Mouse (Mus musculus): ENCODE measurements around the gene Ephx1.
A peak's percentile ranks its signal among the peaks of the same experiment; 100 is the strongest.
"Not testable (repeated sequence)": the region's sequence is repeated elsewhere in the genome, so short reads cannot be mapped to it uniquely, and the experiment has no call there.

The Ephx1 gene

DNA sequence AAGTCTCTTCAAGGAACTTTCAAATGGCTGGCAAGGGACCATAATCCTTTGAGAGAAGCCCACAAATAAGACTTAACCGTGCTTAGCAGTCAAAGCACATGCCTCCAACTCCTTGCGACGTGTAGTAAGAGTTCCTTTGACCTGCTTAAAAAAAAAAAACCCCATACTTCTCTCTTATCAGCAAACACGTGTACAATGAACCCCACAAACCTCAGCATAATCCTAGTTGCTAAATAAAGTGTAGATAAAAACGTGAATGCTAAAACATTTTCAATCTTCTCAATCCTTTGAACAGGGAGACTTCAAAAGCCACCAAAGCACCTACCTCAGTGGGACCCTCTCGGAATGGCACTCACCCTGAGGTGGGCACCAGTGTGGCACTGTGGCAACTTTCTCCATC, 7.3 kb downstream of the Ephx1 start:
- DNase-seq (ENCODE audit: low spot score in 2 of 2), result no peak

- DNase-seq (ENCODE audit: low spot score in 2 of 2), result no peak
Observed at GRCm38 (mm10) chr1:181012416-181012815, 8.3 kb downstream of the Ephx1 start.

DNA sequence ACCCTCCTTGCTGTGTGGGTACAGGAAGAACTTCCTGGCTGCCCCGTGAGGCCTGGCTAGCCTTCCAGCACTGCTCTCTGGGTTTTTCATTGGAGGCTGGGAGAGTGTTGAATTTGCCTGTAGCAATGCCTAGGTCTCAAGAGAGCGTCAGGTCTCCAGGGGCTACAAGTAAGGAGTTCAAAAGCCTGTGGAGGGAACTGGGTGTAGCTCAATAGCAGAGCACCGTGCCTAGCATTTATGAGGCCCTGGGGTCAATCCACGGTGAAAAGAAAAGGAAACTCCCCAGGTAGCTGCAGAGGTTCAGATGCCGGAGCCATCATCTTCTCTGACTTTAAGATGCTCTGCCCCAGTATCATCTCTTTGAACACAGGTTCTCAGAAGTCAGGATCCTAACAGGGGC, 9.1 kb downstream of the Ephx1 start:
- no peak for DNase-seq (ENCODE audit: low spot score in 2 of 2)

DNA sequence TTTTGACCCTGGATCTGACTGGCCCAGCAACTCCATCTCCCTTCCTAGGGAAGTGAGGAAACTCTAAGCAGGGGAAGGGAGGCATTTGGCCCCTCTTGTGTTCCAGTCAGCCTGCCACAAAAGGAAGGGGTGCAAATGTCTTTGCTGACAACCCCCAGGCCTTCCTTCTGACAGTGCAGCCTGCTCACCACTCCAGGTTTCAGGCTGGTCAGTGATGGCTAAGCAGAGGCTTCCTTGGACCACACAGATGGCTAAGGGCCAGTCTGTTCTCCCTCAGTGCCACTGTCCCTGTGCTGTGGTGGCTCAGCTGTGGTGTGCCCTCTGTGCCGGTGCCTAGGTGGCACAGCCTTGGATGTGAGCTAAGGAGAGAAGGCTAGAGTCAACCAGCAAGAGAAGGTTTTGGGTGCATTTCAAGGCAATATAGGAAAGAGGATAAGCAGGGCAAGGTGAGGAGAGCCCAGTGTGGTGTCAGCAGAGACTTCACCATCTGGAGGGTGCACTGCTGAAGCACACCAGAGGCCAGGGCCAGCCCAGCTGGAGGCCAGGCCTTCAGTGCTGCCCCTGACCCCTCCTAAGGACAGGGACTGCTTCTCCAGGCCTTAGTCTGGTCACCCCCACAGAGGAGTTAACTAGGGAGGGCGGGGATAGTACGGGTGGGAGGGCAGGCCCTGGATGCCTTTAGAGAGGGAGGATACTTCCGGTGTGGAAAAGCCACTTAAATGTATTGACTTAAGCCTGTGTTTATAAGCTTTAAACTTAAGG, 10.4 kb downstream of the Ephx1 start:
- DNase-seq (ENCODE audit: low spot score in 2 of 2), result no peak

DNA sequence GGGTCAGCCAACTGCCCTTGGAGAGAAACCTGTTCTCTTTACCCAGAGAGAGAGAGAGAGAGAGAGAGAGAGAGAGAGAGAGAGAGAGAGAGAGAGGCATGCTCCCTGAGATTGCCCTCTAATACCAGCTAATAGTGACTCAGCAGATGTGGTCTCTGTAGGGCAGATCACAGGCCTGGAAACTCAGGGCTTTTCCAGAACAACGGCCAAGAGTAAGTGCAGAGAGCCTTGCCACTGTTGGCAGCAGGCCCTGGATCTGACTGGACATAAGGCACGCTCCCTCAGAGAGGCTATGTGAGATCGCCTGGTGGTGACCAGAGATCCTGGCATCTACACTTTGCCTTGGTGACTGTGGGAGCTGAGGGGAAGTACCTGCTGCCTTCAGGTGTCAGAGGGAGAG, 10.9 kb downstream of the Ephx1 start:
- no peak for DNase-seq (ENCODE audit: low spot score in 2 of 2)

GRCm38 (mm10) chr1:181009011-181009590, 11.6 kb downstream of the Ephx1 start:
- DNase-seq (ENCODE audit: low spot score in 2 of 2), result no peak

DNA sequence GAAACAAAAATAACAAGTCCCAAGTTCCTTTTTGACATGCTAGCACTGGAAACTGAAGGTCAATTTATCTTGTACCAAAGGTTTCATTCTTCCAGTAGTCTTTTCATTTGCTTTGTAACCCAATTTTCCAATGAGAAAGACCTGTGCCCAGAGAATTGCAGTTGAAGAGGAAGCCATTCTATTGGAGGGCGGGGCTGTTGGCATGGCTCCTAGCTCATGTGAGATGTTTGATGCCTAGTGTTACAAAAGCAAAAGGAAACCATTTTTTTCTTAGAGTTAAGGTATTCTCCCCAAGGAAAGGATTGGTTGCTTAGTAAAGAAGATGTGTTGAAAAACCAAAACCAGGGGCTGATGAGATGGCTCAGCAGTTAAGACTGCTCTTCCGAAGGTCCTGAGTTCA, 12.4 kb downstream of the Ephx1 start:
- no peak for DNase-seq (ENCODE audit: low spot score in 2 of 2)

DNA sequence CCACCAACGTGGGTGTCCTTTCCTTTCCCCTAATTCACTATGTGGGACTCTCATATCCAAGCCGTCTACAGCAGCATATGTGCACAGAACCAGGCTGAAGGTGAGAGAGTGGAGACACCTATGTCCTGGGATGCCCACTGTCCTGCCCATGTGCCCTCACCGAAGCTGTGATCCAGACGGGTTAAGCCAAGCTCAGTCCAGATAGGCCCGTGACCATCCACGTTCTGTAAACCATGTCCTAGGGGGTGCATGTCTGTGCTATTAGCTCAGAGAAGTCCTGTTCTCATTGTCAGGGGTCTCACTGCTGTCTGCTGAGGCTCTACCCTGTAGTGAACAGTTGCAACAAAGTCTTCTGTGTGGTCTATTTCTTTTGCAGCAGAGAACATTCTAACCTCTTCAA, 12.9 kb downstream of the Ephx1 start:
- DNase-seq (ENCODE audit: low spot score in 2 of 2), result no peak

DNA sequence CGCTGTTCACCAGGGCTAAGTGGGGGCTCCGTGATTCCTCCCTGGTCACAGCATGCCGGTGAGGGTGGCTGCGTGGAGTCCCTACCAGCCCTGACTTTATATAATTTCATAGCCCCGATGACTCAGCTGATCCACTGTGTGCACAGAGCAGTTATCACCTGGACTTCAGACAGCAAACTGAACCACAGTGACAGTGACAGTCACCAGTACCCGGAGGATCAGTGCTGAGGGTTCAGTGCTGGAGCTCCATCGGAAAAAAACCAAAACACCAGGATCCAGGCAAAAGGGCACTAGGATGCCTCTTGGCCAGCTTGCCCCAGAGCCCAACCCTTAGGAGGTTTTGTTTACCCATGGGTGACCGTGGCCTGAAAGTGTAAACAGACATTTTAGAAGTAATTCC, 15.4 kb downstream of the Ephx1 start:
- no peak for DNase-seq (ENCODE audit: low spot score in 2 of 2)

DNA sequence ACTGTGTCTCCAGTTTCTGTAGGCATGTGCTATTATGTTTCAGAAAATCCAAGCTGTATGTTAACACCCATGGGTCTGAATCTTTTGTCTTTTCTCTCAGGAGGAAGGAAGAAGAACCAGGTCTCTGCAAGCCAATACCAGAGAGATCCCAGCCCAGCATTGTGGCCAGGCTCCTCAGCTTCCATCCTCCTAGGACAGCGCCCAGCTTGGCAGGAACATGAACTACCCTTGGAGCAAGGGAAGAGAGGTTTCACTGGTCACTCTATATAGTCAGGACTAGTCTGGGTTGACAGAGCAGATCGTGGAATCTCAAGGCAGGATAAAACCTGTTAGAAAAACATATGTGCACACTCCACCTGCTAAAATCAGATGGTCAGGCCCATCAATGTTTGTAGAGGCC, 16.9 kb downstream of the Ephx1 start:
- DNase-seq (ENCODE audit: low spot score in 2 of 2), result no peak

DNA sequence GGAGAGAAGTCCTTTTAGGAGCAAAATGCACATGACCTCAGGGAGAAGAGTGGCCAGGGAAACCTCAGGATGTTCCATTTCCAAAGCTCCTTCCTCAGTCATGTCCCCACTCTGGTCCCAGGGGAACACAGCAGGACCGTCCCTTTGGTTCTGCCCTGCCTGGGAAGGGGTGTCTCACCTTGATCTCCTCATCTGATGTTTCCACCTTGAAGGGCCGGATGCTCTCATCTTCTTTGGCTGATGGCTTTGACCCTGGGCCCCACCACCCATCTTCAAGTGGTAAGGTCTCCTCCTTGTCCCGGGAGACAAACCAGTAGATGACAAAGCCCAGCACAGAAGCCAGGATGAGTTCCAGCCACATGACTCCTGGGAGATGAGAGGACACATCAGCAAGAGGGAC, 19.1 kb downstream of the Ephx1 start:
- DNase-seq (ENCODE audit: low spot score in 2 of 2), result no peak

DNA sequence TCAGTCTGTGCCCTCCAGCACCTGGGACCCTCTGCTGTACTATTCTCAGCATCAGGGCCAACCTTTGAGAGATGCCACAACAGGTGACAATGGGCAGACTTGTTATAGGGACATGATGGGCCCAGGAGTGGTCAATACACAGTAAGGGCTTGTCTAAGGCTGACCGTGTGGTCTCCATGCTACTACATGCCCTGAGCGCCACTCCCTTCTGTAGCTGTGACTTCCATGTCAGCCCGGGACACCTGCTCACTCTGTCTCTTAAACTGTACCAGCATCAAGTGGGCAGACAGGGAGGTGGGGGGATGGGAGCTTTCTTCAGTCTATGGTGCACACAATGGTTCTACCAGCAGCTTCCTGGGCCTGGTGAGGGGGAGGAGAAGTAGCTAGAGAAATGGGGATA, 19.5 kb downstream of the Ephx1 start:
- DNase-seq (ENCODE audit: low spot score in 2 of 2), result no peak

- no peak for DNase-seq (ENCODE audit: low spot score in 2 of 2)
Observed at GRCm38 (mm10) chr1:181000501-181001092, 20.1 kb downstream of the Ephx1 start.

DNA sequence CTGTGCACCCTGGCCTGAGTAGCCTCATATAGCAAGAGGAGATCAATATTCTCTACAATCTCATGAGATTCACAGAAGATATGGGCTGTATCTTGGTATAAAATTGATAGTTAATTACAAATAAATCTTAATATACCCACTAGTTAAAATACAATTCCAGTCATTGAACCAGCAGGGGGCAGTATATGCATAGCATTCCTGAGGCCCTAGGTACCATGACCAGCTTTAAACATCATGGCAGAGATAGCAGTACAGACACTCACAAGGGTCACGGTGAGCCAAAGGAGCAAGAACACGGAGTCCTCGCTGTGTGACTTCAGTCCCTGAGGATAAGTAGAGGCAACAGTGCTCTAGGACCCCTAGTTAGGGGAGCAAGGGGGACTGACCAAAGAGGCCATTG, 28.6 kb downstream of the Ephx1 start:
- DNase-seq (ENCODE audit: low spot score in 2 of 2), result peak in 1 of 2 experiments; percentile 23

GRCm38 (mm10) chr1:180990671-180991070, 30.0 kb downstream of the Ephx1 start:
- DNase-seq (ENCODE audit: low spot score in 2 of 2), result no peak

GRCm38 (mm10) chr1:180987759-180988158, 32.9 kb downstream of the Ephx1 start:
- DNase-seq (ENCODE audit: low spot score in 2 of 2), result peak; percentile 62 to 80

DNA sequence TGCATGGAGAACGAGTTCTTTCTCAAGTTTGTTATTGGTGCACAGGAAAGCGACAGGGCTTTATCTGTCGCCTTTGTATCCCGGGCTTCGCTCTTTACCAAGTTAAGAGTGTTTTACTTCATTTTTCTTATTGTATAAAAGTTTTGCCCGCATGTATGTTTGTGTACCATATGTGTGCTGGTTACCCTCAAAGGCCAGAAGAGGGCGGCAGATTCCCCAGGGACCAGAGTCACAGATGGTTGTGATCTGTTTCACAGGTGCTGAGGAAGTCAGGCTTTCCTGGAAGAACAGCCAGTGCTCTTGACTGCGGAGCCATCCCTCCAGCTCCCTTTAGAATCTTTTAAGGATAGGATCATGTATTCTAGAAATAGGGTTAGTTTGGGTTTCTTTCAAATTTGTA, 34.0 kb downstream of the Ephx1 start:
- DNase-seq (ENCODE audit: low spot score in 2 of 2), result no peak

GRCm38 (mm10) chr1:180981298-180982046, 39.2 kb downstream of the Ephx1 start:
- not testable (repeated sequence) for DNase-seq (ENCODE audit: low spot score in 2 of 2)

GRCm38 (mm10) chr1:180980464-180980863, 40.2 kb downstream of the Ephx1 start:
- DNase-seq (ENCODE audit: low spot score in 2 of 2), result no peak

- DNase-seq (ENCODE audit: low spot score in 2 of 2), result no peak
Observed at GRCm38 (mm10) chr1:180979484-180980251, 41.0 kb downstream of the Ephx1 start.

GRCm38 (mm10) chr1:180976110-180976679, 44.5 kb downstream of the Ephx1 start:
- DNase-seq (ENCODE audit: low spot score in 2 of 2), result no peak

Data from frontal cortex, postnatal 25 days (tissue).